Mouse (Mus musculus) hindbrain, embryonic 16.5 days (tissue): Measurements from ENCODE around the gene Rnf150. TPM values are rescaled to one million over a fixed set of nuclear protein-coding genes. Genes with fewer than 3 reads are reported as not detected.
A peak's percentile ranks its signal among the peaks of the same experiment; 100 is the strongest.

ENCODE experiments used
- ATAC-seq: fragments of 200-750 bp; cut with Nextera tagmentation; 2 replicates; pipeline ENCODE4 v1.8.0; 2017; ENCODE audit warnings: moderate TSS enrichment, moderate library complexity
- H3K27ac ChIP-seq: fragments of 300-500 bp; sonication (generic); 2 replicates; pipeline ENCODE4 v1.5.1; 2014; ENCODE audit warnings: low read depth, mild to moderate bottlenecking, control low read depth, low read length, moderate library complexity
- H3K27me3 ChIP-seq: fragments of 300-500 bp; sonication (generic); replicated peaks from 2 replicates; pipeline ENCODE4 v1.6.1; 2014; ENCODE audit warnings: low read length; ENCODE audit not compliant: control insufficient read depth, insufficient read depth
- H3K36me3 ChIP-seq: fragments of 300-500 bp; sonication (generic); 2 replicates; pipeline ENCODE4 v1.6.1; 2014; ENCODE audit warnings: mild to moderate bottlenecking, low read length, moderate library complexity, mixed read lengths; ENCODE audit not compliant: control insufficient read depth, insufficient read depth
- H3K4me1 ChIP-seq: fragments of 300-500 bp; sonication (generic); 2 replicates; pipeline ENCODE4 v1.6.1; 2014; ENCODE audit warnings: low read depth, low read length; ENCODE audit not compliant: control insufficient read depth, insufficient read depth
- H3K4me2 ChIP-seq: fragments of 300-500 bp; sonication (generic); 2 replicates; pipeline ENCODE4 v1.6.1; 2014; ENCODE audit warnings: mild to moderate bottlenecking, low read length, control low read depth, moderate library complexity
- H3K4me3 ChIP-seq: fragments of 300-500 bp; sonication (generic); 2 replicates; pipeline ENCODE4 v1.5.1; 2014; ENCODE audit warnings: mild to moderate bottlenecking, low read length, control low read depth, moderate library complexity
- H3K9ac ChIP-seq: fragments of 300-500 bp; sonication (generic); 2 replicates; pipeline ENCODE4 v1.6.1; 2014; ENCODE audit warnings: low read depth, mild to moderate bottlenecking, control low read depth, low read length, moderate library complexity
- H3K9me3 ChIP-seq: fragments of 300-500 bp; sonication (generic); 2 replicates; pipeline ENCODE4 v1.6.1; 2014; ENCODE audit warnings: mild to moderate bottlenecking, low read length, moderate library complexity; ENCODE audit not compliant: control insufficient read depth
- WGBS: fragments of 180-500 bp; shearing (Covaris S2); extraction: QIAGEN DNeasy Blood & Tissue Kit; methylation state at CpG from one replicate; pipeline ENCODE4 v1.1.7; 2014; 5-methylcytosine and 5-hydroxymethylcytosine counted together
- polyA plus RNA-seq: library from polyadenylated mRNA; unstranded; fragments of >200 nt; fragmentation: Nextera tagmentation; extraction: Ambion mirVana; gene quantifications from 2 replicates; pipeline ENCODE4 v1.2.1, GENCODE M21; 2015

Rnf150 gene
- polyA plus RNA-seq, 1 experiment from 2014 or later = 2.1 TPM

GRCm38 (mm10) chr8:82858541-82859342 is 4.4 kb upstream of the Rnf150 start:
- H3K27me3 ChIP-seq = no peaks in the 10 kb centered on the region
- 67% methylated on average over 9 of the region's 9 CpGs for WGBS
- no peaks in the 10 kb centered on the region for H3K9me3 ChIP-seq
- H3K4me2 ChIP-seq = no peak overlapping the region
- no peak overlapping the region for H3K27ac ChIP-seq
- ATAC-seq = no peak
- H3K36me3 ChIP-seq = no peaks in the 10 kb centered on the region
- H3K4me3 ChIP-seq = no peak overlapping the region
- H3K9ac ChIP-seq = no peak overlapping the region
- H3K4me1 ChIP-seq = no peaks in the 10 kb centered on the region

- 87% methylated on average over 2 of the region's 2 CpGs for WGBS
- Histone ChIP-seq H3K9me3 (no peaks in the 10 kb centered on the region), H3K36me3 (no peaks in the 10 kb centered on the region), H3K27ac (no peak overlapping the region), H3K4me1 (no peaks in the 10 kb centered on the region), H3K4me3 (no peak overlapping the region), H3K9ac (no peak overlapping the region), H3K4me2 (no peak overlapping the region), H3K27me3 (no peaks in the 10 kb centered on the region)
- ATAC-seq = no peak
These were observed 3.9 kb upstream of the Rnf150 start for GRCm38 (mm10) chr8:82859343-82859620.

GRCm38 (mm10) chr8:82863745-82864520 is 777 bp downstream of the Rnf150 start:
- Histone ChIP-seq H3K4me2 (peak overlapping the region; percentile 66), H3K9ac (peak overlapping the region; percentile 84), H3K4me1 (peaks cover 10% of the 10 kb centered on the region), H3K27me3 (no peaks in the 10 kb centered on the region), H3K36me3 (no peaks in the 10 kb centered on the region), H3K9me3 (no peaks in the 10 kb centered on the region), H3K4me3 (peak overlapping the region; percentile 75), H3K27ac (peak overlapping the region; percentile 83)
- WGBS = under 1% methylated on average over 77 of the region's 80 CpGs
- ATAC-seq = peak; percentile 77

GRCm38 (mm10) chr8:82864521-82864818 is 1.3 kb downstream of the Rnf150 start:
- Histone ChIP-seq H3K36me3 (no peaks in the 10 kb centered on the region), H3K4me1 (peaks cover 10% of the 10 kb centered on the region), H3K27me3 (no peaks in the 10 kb centered on the region), H3K4me2 (peak overlapping the region; percentile 66), H3K4me3 (peak overlapping the region; percentile 75), H3K27ac (peak overlapping the region; percentile 83), H3K9ac (peak overlapping the region; percentile 84), H3K9me3 (no peaks in the 10 kb centered on the region)
- WGBS = 3% methylated on average over 10 of the region's 10 CpGs
- peak; percentile 34 for ATAC-seq

GRCm38 (mm10) chr8:82865239-82865638 is 2.1 kb downstream of the Rnf150 start:
- H3K4me1 ChIP-seq = peaks cover 10% of the 10 kb centered on the region
- H3K4me3 ChIP-seq = peak overlapping the region; percentile 75
- no peaks in the 10 kb centered on the region for H3K36me3 ChIP-seq
- WGBS = 28% methylated on average over 5 of the region's 5 CpGs
- H3K27me3 ChIP-seq = no peaks in the 10 kb centered on the region
- no peaks in the 10 kb centered on the region for H3K9me3 ChIP-seq
- H3K4me2 ChIP-seq = peak overlapping the region; percentile 66
- ATAC-seq = no peak
- no peak overlapping the region for H3K27ac ChIP-seq
- peak overlapping the region; percentile 5; the same call in 1 of the 2 replicates for H3K9ac ChIP-seq

GRCm38 (mm10) chr8:82866251-82866650 is 3.1 kb downstream of the Rnf150 start:
- no peaks in the 10 kb centered on the region for H3K27me3 ChIP-seq
- H3K36me3 ChIP-seq = no peaks in the 10 kb centered on the region
- peak overlapping the region; percentile 66 for H3K4me2 ChIP-seq
- H3K27ac ChIP-seq = no peak overlapping the region
- H3K9me3 ChIP-seq = no peaks in the 10 kb centered on the region
- peaks cover 10% of the 10 kb centered on the region for H3K4me1 ChIP-seq
- no peak for ATAC-seq
- no peak overlapping the region for H3K4me3 ChIP-seq
- WGBS = 56% methylated on average over 1 of the region's 1 CpGs
- H3K9ac ChIP-seq = no peak overlapping the region

- no peak for ATAC-seq
- Histone ChIP-seq H3K9me3 (no peaks in the 10 kb centered on the region), H3K4me2 (no peak overlapping the region)
These were observed 7.8 kb downstream of the Rnf150 start for GRCm38 (mm10) chr8:82870840-82871490.

GRCm38 (mm10) chr8:82871986-82872385 is 8.8 kb downstream of the Rnf150 start:
- ATAC-seq = no peak
- no peaks in the 10 kb centered on the region for H3K36me3 ChIP-seq
- no peaks in the 10 kb centered on the region for H3K9me3 ChIP-seq
- 84% methylated on average over 4 of the region's 4 CpGs for WGBS
- H3K9ac ChIP-seq = no peak overlapping the region
- H3K27ac ChIP-seq = no peak overlapping the region
- no peaks in the 10 kb centered on the region for H3K27me3 ChIP-seq
- H3K4me3 ChIP-seq = no peak overlapping the region
- no peak overlapping the region for H3K4me2 ChIP-seq
- no peaks in the 10 kb centered on the region for H3K4me1 ChIP-seq

More at GRCm38 (mm10) chr8:82870840-82871490, 7.8 kb downstream of the Rnf150 start:
- H3K27ac ChIP-seq = no peak overlapping the region
- H3K4me3 ChIP-seq = no peak overlapping the region
- WGBS = 74% methylated on average over 4 of the region's 4 CpGs
- H3K27me3 ChIP-seq = no peaks in the 10 kb centered on the region
- peaks cover 6% of the 10 kb centered on the region; the same call in 1 of the 2 replicates for H3K4me1 ChIP-seq
- no peak overlapping the region for H3K9ac ChIP-seq
- no peaks in the 10 kb centered on the region for H3K36me3 ChIP-seq

GRCm38 (mm10) chr8:82874102-82874501 is 10.9 kb downstream of the Rnf150 start:
- WGBS = 90% methylated on average over 2 of the region's 2 CpGs
- Histone ChIP-seq H3K9ac (no peak overlapping the region), H3K4me1 (no peaks in the 10 kb centered on the region), H3K27me3 (no peaks in the 10 kb centered on the region), H3K4me2 (no peak overlapping the region), H3K9me3 (no peaks in the 10 kb centered on the region), H3K36me3 (no peaks in the 10 kb centered on the region), H3K4me3 (no peak overlapping the region), H3K27ac (no peak overlapping the region)
- 0 out of 2 replicates have a peak, but pooled peaks have one; percentile 25 for ATAC-seq
